Mouse (Mus musculus) hindbrain, embryonic 14.5 days (tissue): ENCODE measurements around the gene Tmem145. TPM values are rescaled to one million over a fixed set of nuclear protein-coding genes. Genes with fewer than 3 reads are reported as not detected.
A peak's percentile ranks its signal among the peaks of the same experiment; 100 is the strongest.

Source experiments
- ATAC-seq: fragments of 200-750 bp; cut with Nextera tagmentation; 2 replicates; pipeline ENCODE4 v1.8.0; 2017; ENCODE audit warnings: moderate number of reproducible peaks, mild to moderate bottlenecking, moderate TSS enrichment, moderate library complexity; ENCODE audit not compliant: low FRiP score
- DNase-seq: peaks from one replicate; pipeline ENCODE4 v3.0.0-alpha.2; 2015; ENCODE audit warnings: low spot score
- H3K27ac ChIP-seq: fragments of 300-500 bp; sonication (generic); 2 replicates; pipeline ENCODE4 v1.5.1; 2014; ENCODE audit warnings: mild to moderate bottlenecking, moderate library complexity
- H3K27me3 ChIP-seq: fragments of 300-500 bp; sonication (generic); 2 replicates; pipeline ENCODE4 v1.6.1; 2014; ENCODE audit warnings: mild to moderate bottlenecking, low read length, mixed read lengths; ENCODE audit not compliant: control insufficient read depth, insufficient read depth
- H3K36me3 ChIP-seq: fragments of 300-500 bp; sonication (generic); replicated peaks from 2 replicates; pipeline ENCODE4 v1.6.1; 2014; ENCODE audit not compliant: control insufficient read depth, insufficient read depth
- H3K4me1 ChIP-seq: fragments of 300-500 bp; sonication (generic); replicated peaks from 2 replicates; pipeline ENCODE4 v1.6.1; 2014; ENCODE audit warnings: antibody characterized with exemption, low read length, mixed read lengths; ENCODE audit not compliant: control insufficient read depth, insufficient read depth
- H3K4me2 ChIP-seq: fragments of 300-500 bp; sonication (generic); replicated peaks from 2 replicates; pipeline ENCODE4 v1.6.1; 2014; ENCODE audit warnings: mild to moderate bottlenecking, moderate library complexity
- H3K4me3 ChIP-seq: fragments of 300-500 bp; sonication (generic); replicated peaks from 2 replicates; pipeline ENCODE4 v1.5.1; 2014; ENCODE audit warnings: mild to moderate bottlenecking, low read length
- H3K9ac ChIP-seq: fragments of 300-500 bp; sonication (generic); 2 replicates; pipeline ENCODE4 v1.6.1; 2014
- H3K9me3 ChIP-seq: fragments of 300-500 bp; sonication (generic); 2 replicates; pipeline ENCODE4 v1.6.1; 2016; ENCODE audit warnings: low read length; ENCODE audit not compliant: control insufficient read depth
- WGBS: fragments of 180-500 bp; shearing (Covaris S2); extraction: QIAGEN DNeasy Blood & Tissue Kit; methylation state at CpG from one replicate; pipeline ENCODE4 v1.1.7; 2014; 5-methylcytosine and 5-hydroxymethylcytosine counted together
- polyA plus RNA-seq: library from polyadenylated mRNA; unstranded; fragments of >200 nt; fragmentation: Nextera tagmentation; extraction: Ambion mirVana; gene quantifications from 2 replicates; pipeline ENCODE4 v1.2.1, GENCODE M21; 2014

The Tmem145 gene
- polyA plus RNA-seq, 1 experiment from 2014 or later, result 74.9 TPM

GRCm38 (mm10) chr7:25326233-25326632 is 20.3 kb downstream of the Tmem145 start:
- Histone ChIP-seq H3K9ac (no peak overlapping the region), H3K4me3 (no peak overlapping the region), H3K27me3 (no peaks in the 10 kb centered on the region), H3K27ac (no peak overlapping the region), H3K9me3 (no peaks in the 10 kb centered on the region), H3K4me1 (peaks cover 9% of the 10 kb centered on the region), H3K4me2 (no peak overlapping the region), H3K36me3 (peaks cover 33% of the 10 kb centered on the region)
- ATAC-seq, result no peak
- DNase-seq, result no peak
- WGBS, result 94% methylated on average over 8 of the region's 8 CpGs

- Histone ChIP-seq H3K27me3 (no peaks in the 10 kb centered on the region), H3K4me3 (no peak overlapping the region), H3K4me1 (no peaks in the 10 kb centered on the region), H3K9ac (no peak overlapping the region), H3K27ac (no peak overlapping the region), H3K36me3 (peaks cover 62% of the 10 kb centered on the region), H3K4me2 (no peak overlapping the region), H3K9me3 (no peaks in the 10 kb centered on the region)
- WGBS, result 39% methylated on average over 16 of the region's 16 CpGs
- peak; percentile 58 for DNase-seq
- no peak for ATAC-seq
Measured at GRCm38 (mm10) chr7:25333596-25334307, 27.8 kb downstream of the Tmem145 start.

- no peaks in the 10 kb centered on the region for H3K4me1 ChIP-seq
- H3K36me3 ChIP-seq, result peaks cover 65% of the 10 kb centered on the region
- 86% methylated on average over 12 of the region's 12 CpGs for WGBS
- no peak overlapping the region for H3K4me3 ChIP-seq
- no peak for ATAC-seq
- H3K9ac ChIP-seq, result no peak overlapping the region
- no peak overlapping the region for H3K27ac ChIP-seq
- no peak overlapping the region for H3K4me2 ChIP-seq
- no peak for DNase-seq
- H3K9me3 ChIP-seq, result no peaks in the 10 kb centered on the region
- H3K27me3 ChIP-seq, result no peaks in the 10 kb centered on the region
Measured at GRCm38 (mm10) chr7:25334472-25334871, 28.6 kb downstream of the Tmem145 start.

- ATAC-seq (no peak), DNase-seq (no peak)
- Histone ChIP-seq H3K27ac (no peak overlapping the region), H3K9ac (no peak overlapping the region), H3K27me3 (no peaks in the 10 kb centered on the region), H3K36me3 (peaks cover 76% of the 10 kb centered on the region), H3K4me1 (no peaks in the 10 kb centered on the region; the same call in 1 of the 2 replicates), H3K4me2 (no peak overlapping the region), H3K9me3 (no peaks in the 10 kb centered on the region), H3K4me3 (no peak overlapping the region)
- whole genome bisulfite sequencing, result 91% methylated on average over 9 of the region's 9 CpGs
Measured at GRCm38 (mm10) chr7:25339329-25339728, 33.4 kb downstream of the Tmem145 start.

- Histone ChIP-seq H3K4me1 (no peaks in the 10 kb centered on the region; the same call in 1 of the 2 replicates), H3K4me3 (no peak overlapping the region), H3K9me3 (no peaks in the 10 kb centered on the region), H3K36me3 (peaks cover 72% of the 10 kb centered on the region), H3K4me2 (no peak overlapping the region), H3K27ac (no peak overlapping the region), H3K9ac (no peak overlapping the region), H3K27me3 (no peaks in the 10 kb centered on the region)
- no peak for DNase-seq
- WGBS, result 70% methylated on average over 20 of the region's 20 CpGs
- ATAC-seq, result 0 out of 2 replicates have a peak, but pooled peaks have one; percentile 18
Measured at GRCm38 (mm10) chr7:25341000-25341784, 35.3 kb downstream of the Tmem145 start.

- H3K4me1 ChIP-seq, result no peaks in the 10 kb centered on the region
- H3K4me3 ChIP-seq, result no peak overlapping the region
- H3K9ac ChIP-seq, result no peak overlapping the region
- H3K36me3 ChIP-seq, result peaks cover 91% of the 10 kb centered on the region
- no peak overlapping the region for H3K4me2 ChIP-seq
- H3K27me3 ChIP-seq, result no peaks in the 10 kb centered on the region
- ATAC-seq (no peak), DNase-seq (no peak)
- H3K9me3 ChIP-seq, result 0 out of 2 replicates have a peak, but pooled peaks cover 6% of the 10 kb centered on the region
- H3K27ac ChIP-seq, result no peak overlapping the region
- 90% methylated on average over 8 of the region's 8 CpGs for WGBS
Measured at GRCm38 (mm10) chr7:25348861-25349260, 43.0 kb downstream of the Tmem145 start.

- ATAC-seq, result peak; percentile 73
- Histone ChIP-seq H3K27me3 (no peaks in the 10 kb centered on the region), H3K9me3 (no peaks in the 10 kb centered on the region), H3K36me3 (peaks cover 88% of the 10 kb centered on the region), H3K27ac (peak overlapping the region; percentile 51; the same call in 1 of the 2 replicates), H3K4me1 (0 out of 2 replicates have a peak, but pooled peaks cover 3% of the 10 kb centered on the region), H3K9ac (peak overlapping the region; percentile 28; the same call in 1 of the 2 replicates), H3K4me3 (no peak overlapping the region), H3K4me2 (no peak overlapping the region; the same call in 1 of the 2 replicates)
- DNase-seq, result peak; percentile 38
- WGBS, result 41% methylated on average over 19 of the region's 19 CpGs
Measured at GRCm38 (mm10) chr7:25358721-25359206, 52.9 kb downstream of the Tmem145 start.

GRCm38 (mm10) chr7:25363151-25363550 is 57.2 kb downstream of the Tmem145 start:
- Histone ChIP-seq H3K27me3 (peaks cover 18% of the 10 kb centered on the region), H3K36me3 (peaks cover 58% of the 10 kb centered on the region), H3K4me1 (peaks cover 20% of the 10 kb centered on the region), H3K4me2 (no peak overlapping the region), H3K4me3 (no peak overlapping the region), H3K9ac (no peak overlapping the region), H3K27ac (no peak overlapping the region), H3K9me3 (no peaks in the 10 kb centered on the region)
- DNase-seq (no peak), ATAC-seq (no peak)
- 89% methylated on average over 19 of the region's 19 CpGs for WGBS

- no peak for DNase-seq
- Histone ChIP-seq H3K4me3 (no peak overlapping the region), H3K4me2 (no peak overlapping the region), H3K27ac (no peak overlapping the region), H3K27me3 (peaks cover 23% of the 10 kb centered on the region), H3K9me3 (no peaks in the 10 kb centered on the region), H3K36me3 (peaks cover 58% of the 10 kb centered on the region), H3K4me1 (peaks cover 17% of the 10 kb centered on the region), H3K9ac (no peak overlapping the region)
- ATAC-seq, result no peak
- WGBS, result 96% methylated on average over 17 of the region's 17 CpGs
Measured at GRCm38 (mm10) chr7:25363632-25364031, 57.7 kb downstream of the Tmem145 start.
